Mouse (Mus musculus): ENCODE data around the gene Fam98a.

GRCm38 (mm10) chr17:75522347-75523065 is 29.2 kb downstream of the Fam98a start:
- TF ChIP-seq CTCF (IDR thresholded peaks at IDR 0.05; ENCODE audit: low read depth, low read length) (no peak), POLR2A (IDR thresholded peaks at IDR 0.05; ENCODE audit: extremely low read depth, insufficient read depth, low read length) (no peak)
